Mouse (Mus musculus) lung, embryonic 16.5 days (tissue): ENCODE measurements at regions not wholly inside any gene's neighbourhood (a gene's known extent, or its start where the extent isn't known, plus 50 kb on each side); places are given as distances from the start of the nearest gene placed in this dataset.
"Not testable (repeated sequence)": the region's sequence is repeated elsewhere in the genome, so short reads cannot be mapped to it uniquely, and the experiment has no call there.

ENCODE experiments used
- ATAC-seq: fragments of 200-750 bp; cut with Nextera tagmentation; 2 replicates; pipeline ENCODE4 v1.8.0; 2017; ENCODE audit warnings: low read depth, mild to moderate bottlenecking, moderate library complexity
- H3K27ac ChIP-seq: fragments of 300-500 bp; sonication (generic); 2 replicates; pipeline ENCODE4 v1.5.1; 2014; ENCODE audit warnings: mild to moderate bottlenecking, control low read depth, low read length
- H3K27me3 ChIP-seq: fragments of 300-500 bp; sonication (generic); 2 replicates; pipeline ENCODE4 v1.6.1; 2014; ENCODE audit warnings: low read depth, low read length, mixed read lengths; ENCODE audit not compliant: control insufficient read depth, insufficient read depth
- H3K36me3 ChIP-seq: fragments of 300-500 bp; sonication (generic); 2 replicates; pipeline ENCODE4 v1.6.1; 2014; ENCODE audit warnings: low read length; ENCODE audit not compliant: control insufficient read depth, insufficient read depth
- H3K4me1 ChIP-seq: fragments of 300-500 bp; sonication (generic); replicated peaks from 2 replicates; pipeline ENCODE4 v1.6.1; 2014; ENCODE audit warnings: low read length, mixed read lengths; ENCODE audit not compliant: control insufficient read depth, insufficient read depth
- H3K4me2 ChIP-seq: fragments of 300-500 bp; sonication (generic); 2 replicates; pipeline ENCODE4 v1.6.1; 2014; ENCODE audit warnings: low read depth, low read length, control low read depth
- H3K4me3 ChIP-seq: fragments of 300-500 bp; sonication (generic); 2 replicates; pipeline ENCODE4 v1.5.1; 2014; ENCODE audit warnings: mild to moderate bottlenecking, low read length, control low read depth
- H3K9ac ChIP-seq: fragments of 300-500 bp; sonication (generic); 2 replicates; pipeline ENCODE4 v1.6.1; 2014; ENCODE audit warnings: low read length, control low read depth
- H3K9me3 ChIP-seq: fragments of 300-500 bp; sonication (generic); 2 replicates; pipeline ENCODE4 v1.6.1; 2016; ENCODE audit warnings: low read length; ENCODE audit not compliant: control insufficient read depth
- WGBS: fragments of 180-500 bp; shearing (Covaris S2); extraction: QIAGEN DNeasy Blood & Tissue Kit; methylation state at CpG from one replicate; pipeline ENCODE4 v1.1.7; 2014; 5-methylcytosine and 5-hydroxymethylcytosine counted together

- Histone ChIP-seq H3K4me3 (no peak overlapping the region), H3K36me3 (no peaks in the 10 kb centered on the region), H3K9ac (no peak overlapping the region), H3K4me2 (no peak overlapping the region), H3K9me3 (no peaks in the 10 kb centered on the region), H3K27ac (no peak overlapping the region), H3K4me1 (no peaks in the 10 kb centered on the region), H3K27me3 (no peaks in the 10 kb centered on the region)
- no peak for ATAC-seq
- 55% methylated on average over 5 of the region's 5 CpGs for WGBS
Measured at GRCm38 (mm10) chr12:11831292-11831691, 375.4 kb downstream of the Rad51ap2 start.

GRCm38 (mm10) chr12:11837819-11838472 is 382.1 kb downstream of the Rad51ap2 start:
- H3K9ac ChIP-seq = no peak overlapping the region
- H3K27me3 ChIP-seq = no peaks in the 10 kb centered on the region
- H3K27ac ChIP-seq = peak overlapping the region; percentile 38; the same call in 1 of the 2 replicates
- no peak overlapping the region for H3K4me2 ChIP-seq
- WGBS = 31% methylated on average over 3 of the region's 3 CpGs
- H3K4me3 ChIP-seq = no peak overlapping the region
- ATAC-seq = peak; percentile 99
- H3K36me3 ChIP-seq = no peaks in the 10 kb centered on the region
- no peaks in the 10 kb centered on the region for H3K9me3 ChIP-seq
- H3K4me1 ChIP-seq = peaks cover 6% of the 10 kb centered on the region; the same call in 1 of the 2 replicates

- no peak for ATAC-seq
Measured at GRCm38 (mm10) chr12:11851034-11851433, 395.2 kb downstream of the Rad51ap2 start.

GRCm38 (mm10) chr12:11881809-11882208 is 380.1 kb upstream of the Fam49a start:
- H3K36me3 ChIP-seq, H3K9me3 ChIP-seq, H3K4me2 ChIP-seq, H3K4me3 ChIP-seq, ATAC-seq, H3K4me1 ChIP-seq, H3K27ac ChIP-seq, H3K27me3 ChIP-seq, H3K9ac ChIP-seq: not testable (repeated sequence)
- 88% methylated on average over 11 of the region's 11 CpGs for WGBS

More at GRCm38 (mm10) chr12:11851034-11851433, 395.2 kb downstream of the Rad51ap2 start:
- Histone ChIP-seq H3K4me3 (no peak overlapping the region), H3K9ac (no peak overlapping the region), H3K27me3 (no peaks in the 10 kb centered on the region), H3K9me3 (no peaks in the 10 kb centered on the region), H3K4me1 (no peaks in the 10 kb centered on the region), H3K36me3 (no peaks in the 10 kb centered on the region), H3K27ac (no peak overlapping the region), H3K4me2 (no peak overlapping the region)
- WGBS = 19% methylated on average over 3 of the region's 3 CpGs

GRCm38 (mm10) chr12:11887291-11887690 is 374.6 kb upstream of the Fam49a start:
- ATAC-seq = no peak
- H3K4me1 ChIP-seq = no peaks in the 10 kb centered on the region
- no peak overlapping the region for H3K27ac ChIP-seq
- H3K4me3 ChIP-seq = no peak overlapping the region
- H3K36me3 ChIP-seq = no peaks in the 10 kb centered on the region
- H3K4me2 ChIP-seq = no peak overlapping the region
- no peak overlapping the region for H3K9ac ChIP-seq
- H3K9me3 ChIP-seq = peaks cover 4% of the 10 kb centered on the region; the same call in 1 of the 2 replicates
- no peaks in the 10 kb centered on the region for H3K27me3 ChIP-seq

- no peak overlapping the region for H3K4me2 ChIP-seq
- H3K27me3 ChIP-seq = no peaks in the 10 kb centered on the region
- 73% methylated on average over 3 of the region's 3 CpGs for WGBS
- H3K4me1 ChIP-seq = no peaks in the 10 kb centered on the region
- no peak for ATAC-seq
- H3K27ac ChIP-seq = no peak overlapping the region
- H3K36me3 ChIP-seq = no peaks in the 10 kb centered on the region
- H3K4me3 ChIP-seq = no peak overlapping the region
- no peak overlapping the region for H3K9ac ChIP-seq
- H3K9me3 ChIP-seq = no peaks in the 10 kb centered on the region
Measured at GRCm38 (mm10) chr12:11899031-11899430, 362.9 kb upstream of the Fam49a start.

- H3K27ac ChIP-seq = no peak overlapping the region
- H3K9me3 ChIP-seq = no peaks in the 10 kb centered on the region
- H3K4me3 ChIP-seq = no peak overlapping the region
- H3K36me3 ChIP-seq = no peaks in the 10 kb centered on the region
- H3K9ac ChIP-seq = no peak overlapping the region
- 80% methylated on average over 4 of the region's 4 CpGs for whole genome bisulfite sequencing
- no peaks in the 10 kb centered on the region for H3K27me3 ChIP-seq
- no peaks in the 10 kb centered on the region for H3K4me1 ChIP-seq
- no peak overlapping the region for H3K4me2 ChIP-seq
- no peak for ATAC-seq
Measured at GRCm38 (mm10) chr12:11906588-11906987, 355.4 kb upstream of the Fam49a start.
